Mouse (Mus musculus): ENCODE measurements at regions not wholly inside any gene's neighbourhood (a gene's known extent, or its start where the extent isn't known, plus 50 kb on each side); places are given as distances from the start of the nearest gene placed in this dataset.

GRCm38 (mm10) chr16:47081896-47082295, 583.6 kb upstream of the Nectin3 start:
- Histone ChIP-seq H3K36me3 (no peaks in the 10 kb centered on the region), H3K9me3 (no peaks in the 10 kb centered on the region), H3K4me2 (no peak overlapping the region), H3K4me3 (no peak overlapping the region), H3K9ac (no peak overlapping the region), H3K27me3 (no peaks in the 10 kb centered on the region), H3K27ac (no peak overlapping the region), H3K4me1 (no peaks in the 10 kb centered on the region)
- WGBS = 84% methylated on average over 4 of the region's 4 CpGs
- no peak for ATAC-seq (ENCODE audit: insufficient number of reproducible peaks, low FRiP score, low TSS enrichment, low read depth)

DNA sequence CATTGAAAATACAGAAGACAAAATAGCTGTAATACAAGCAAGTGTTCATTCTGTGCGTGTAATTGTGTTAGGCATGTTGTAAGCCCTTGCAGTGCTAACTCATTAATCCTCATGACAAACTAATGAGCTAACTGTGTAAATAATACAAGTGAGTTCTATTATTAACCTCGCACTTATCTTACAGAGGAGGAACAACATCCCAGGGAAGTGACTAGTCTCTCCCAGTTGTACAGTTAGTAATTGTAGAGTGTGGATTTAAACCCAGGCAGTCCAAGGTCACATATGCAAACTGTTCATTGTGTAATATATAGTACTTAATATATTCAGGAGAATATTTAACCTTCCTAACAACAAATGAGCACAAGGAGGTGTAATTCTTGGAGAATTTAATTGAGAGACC, 582.0 kb upstream of the Nectin3 start:
- Histone ChIP-seq H3K27me3 (no peaks in the 10 kb centered on the region), H3K27ac (no peak overlapping the region), H3K36me3 (no peaks in the 10 kb centered on the region), H3K9me3 (no peaks in the 10 kb centered on the region), H3K4me3 (no peak overlapping the region), H3K4me2 (no peak overlapping the region), H3K4me1 (no peaks in the 10 kb centered on the region), H3K9ac (no peak overlapping the region)
- no peak for ATAC-seq (ENCODE audit: insufficient number of reproducible peaks, low FRiP score, low TSS enrichment, low read depth)
- WGBS = 64% methylated on average over 2 of the region's 2 CpGs

GRCm38 (mm10) chr16:47059293-47059963, 561.1 kb upstream of the Nectin3 start:
- Histone ChIP-seq H3K27ac (no peak overlapping the region), H3K27me3 (no peaks in the 10 kb centered on the region), H3K4me2 (no peak overlapping the region), H3K4me1 (no peaks in the 10 kb centered on the region), H3K9me3 (no peaks in the 10 kb centered on the region), H3K36me3 (no peaks in the 10 kb centered on the region), H3K9ac (no peak overlapping the region), H3K4me3 (no peak overlapping the region)
- no peak for ATAC-seq (ENCODE audit: insufficient number of reproducible peaks, low FRiP score, low TSS enrichment, low read depth)
- WGBS = 77% methylated on average over 8 of the region's 8 CpGs

- no peak overlapping the region for H3K27ac ChIP-seq
- WGBS = 67% methylated on average over 5 of the region's 5 CpGs
- H3K4me2 ChIP-seq = no peak overlapping the region
- no peaks in the 10 kb centered on the region for H3K4me1 ChIP-seq
- H3K9me3 ChIP-seq = no peaks in the 10 kb centered on the region
- H3K27me3 ChIP-seq = no peaks in the 10 kb centered on the region
- H3K36me3 ChIP-seq = no peaks in the 10 kb centered on the region
- no peak for ATAC-seq (ENCODE audit: insufficient number of reproducible peaks, low FRiP score, low TSS enrichment, low read depth)
- H3K4me3 ChIP-seq = no peak overlapping the region
- no peak overlapping the region for H3K9ac ChIP-seq
Observed at GRCm38 (mm10) chr16:47058811-47059210, 560.5 kb upstream of the Nectin3 start.

DNA sequence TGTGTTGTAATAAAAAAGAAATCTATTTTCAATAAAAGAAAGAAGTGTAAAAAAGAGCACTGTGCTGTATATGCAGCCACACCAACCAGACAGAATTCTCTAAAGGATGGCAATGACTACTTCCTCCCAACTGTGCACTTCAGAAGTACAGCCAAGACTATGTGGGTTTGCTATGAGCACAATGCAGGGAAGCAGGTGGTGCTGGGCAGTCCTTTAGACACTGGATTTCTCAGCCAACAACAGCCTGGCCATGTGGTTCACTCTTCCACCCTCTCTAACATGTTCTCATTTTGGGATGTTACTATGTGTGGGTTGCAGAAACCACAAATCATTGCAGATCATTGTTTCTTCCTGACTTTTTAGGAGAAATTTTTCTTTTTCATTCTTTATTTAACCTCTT, 527.6 kb upstream of the Nectin3 start:
- Histone ChIP-seq H3K9ac (no peak overlapping the region), H3K4me3 (no peak overlapping the region), H3K4me2 (no peak overlapping the region), H3K4me1 (no peaks in the 10 kb centered on the region), H3K27me3 (no peaks in the 10 kb centered on the region), H3K9me3 (no peaks in the 10 kb centered on the region), H3K27ac (no peak overlapping the region), H3K36me3 (no peaks in the 10 kb centered on the region)
- no peak for ATAC-seq (ENCODE audit: insufficient number of reproducible peaks, low FRiP score, low TSS enrichment, low read depth)

DNA sequence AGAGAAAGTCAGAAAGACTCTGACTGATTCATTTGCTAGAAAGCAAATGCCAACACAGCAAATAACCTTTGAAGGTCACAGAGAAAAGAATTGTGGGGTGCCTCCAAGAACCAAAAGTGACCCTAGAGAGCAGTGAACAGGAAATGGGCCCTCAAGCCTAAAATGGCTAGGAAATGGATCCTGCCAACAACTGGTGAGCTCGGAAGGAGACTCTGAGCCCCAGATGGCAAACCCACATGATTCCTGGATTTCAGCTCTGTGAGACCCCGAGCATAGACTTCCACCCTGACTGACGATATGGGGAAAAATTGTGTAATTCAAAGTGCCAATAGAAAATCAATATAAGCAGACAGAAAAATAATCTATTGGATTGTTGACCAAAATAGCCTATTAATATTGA, 519.2 kb upstream of the Nectin3 start:
- Histone ChIP-seq H3K9ac (no peak overlapping the region), H3K27ac (no peak overlapping the region), H3K9me3 (no peaks in the 10 kb centered on the region), H3K4me3 (no peak overlapping the region), H3K4me2 (no peak overlapping the region), H3K36me3 (no peaks in the 10 kb centered on the region), H3K27me3 (no peaks in the 10 kb centered on the region), H3K4me1 (no peaks in the 10 kb centered on the region)
- WGBS = 68% methylated on average over 3 of the region's 3 CpGs
- ATAC-seq (ENCODE audit: insufficient number of reproducible peaks, low FRiP score, low TSS enrichment, low read depth) = no peak

DNA sequence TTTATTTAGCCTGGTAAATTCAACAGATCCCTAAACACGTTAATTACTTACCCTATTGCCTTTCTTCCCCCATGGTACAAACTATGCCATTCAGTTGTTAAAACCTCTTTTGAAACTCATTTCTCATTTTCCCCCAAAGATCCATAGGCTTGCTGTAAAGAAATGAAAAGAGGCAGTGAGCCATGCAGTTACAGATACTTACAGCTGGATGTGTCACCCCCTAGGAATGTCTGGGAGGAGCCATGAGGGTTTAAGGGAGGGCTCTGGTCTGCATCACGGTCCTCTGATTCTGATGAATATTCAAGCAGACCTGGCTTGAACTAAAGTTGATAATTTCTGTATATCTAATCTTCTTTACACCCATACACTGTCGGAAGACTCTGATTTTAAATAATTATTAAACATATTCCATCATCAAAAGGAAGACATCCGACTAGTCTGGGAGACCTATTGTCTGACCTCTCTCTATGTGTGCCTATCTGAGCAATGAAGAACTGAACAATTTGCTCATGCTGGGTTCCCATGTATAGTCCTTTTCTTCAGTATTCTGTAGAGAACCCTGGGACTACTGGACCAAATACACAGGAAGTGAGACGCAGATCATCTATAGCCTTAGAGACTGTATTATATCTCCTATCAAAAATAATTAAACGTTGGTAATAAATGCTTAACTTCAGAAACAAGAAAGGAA, 484.7 kb upstream of the Nectin3 start:
- Histone ChIP-seq H3K27ac (no peak overlapping the region), H3K27me3 (no peaks in the 10 kb centered on the region), H3K36me3 (no peaks in the 10 kb centered on the region), H3K4me1 (no peaks in the 10 kb centered on the region), H3K4me3 (no peak overlapping the region), H3K9ac (no peak overlapping the region), H3K9me3 (no peaks in the 10 kb centered on the region), H3K4me2 (no peak overlapping the region)
- whole genome bisulfite sequencing = 77% methylated on average over 6 of the region's 6 CpGs
- no peak for ATAC-seq (ENCODE audit: insufficient number of reproducible peaks, low FRiP score, low TSS enrichment, low read depth)

GRCm38 (mm10) chr16:46982272-46982909, 484.1 kb upstream of the Nectin3 start:
- Histone ChIP-seq H3K9ac (no peak overlapping the region), H3K4me3 (no peak overlapping the region), H3K36me3 (no peaks in the 10 kb centered on the region), H3K9me3 (no peaks in the 10 kb centered on the region), H3K27ac (no peak overlapping the region), H3K4me1 (no peaks in the 10 kb centered on the region), H3K4me2 (no peak overlapping the region), H3K27me3 (no peaks in the 10 kb centered on the region)
- WGBS = 76% methylated on average over 5 of the region's 5 CpGs
- ATAC-seq (ENCODE audit: insufficient number of reproducible peaks, low FRiP score, low TSS enrichment, low read depth) = no peak

GRCm38 (mm10) chr16:46965741-46966140, 467.4 kb upstream of the Nectin3 start:
- no peak for ATAC-seq (ENCODE audit: insufficient number of reproducible peaks, low FRiP score, low TSS enrichment, low read depth)

DNA sequence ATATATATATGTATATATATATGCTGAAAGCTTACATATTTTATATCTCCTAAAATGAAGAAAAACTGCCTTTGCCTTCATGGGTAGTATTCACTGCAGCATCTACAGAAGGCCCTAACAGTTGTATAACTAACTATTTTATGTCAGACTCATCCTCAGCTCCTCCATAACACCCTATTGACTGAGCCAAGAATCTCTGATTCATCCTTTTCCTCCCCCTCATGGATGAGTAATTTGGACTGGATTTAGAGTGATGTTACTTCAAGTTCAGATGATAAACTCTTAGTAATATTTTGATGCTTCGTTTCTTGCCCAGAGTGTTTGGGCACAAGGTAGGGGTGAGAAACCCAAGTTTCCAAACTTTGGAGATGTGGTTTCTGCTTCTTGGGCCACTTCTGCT, 458.7 kb upstream of the Nectin3 start:
- Histone ChIP-seq H3K27ac (no peak overlapping the region), H3K36me3 (no peaks in the 10 kb centered on the region), H3K9me3 (no peaks in the 10 kb centered on the region), H3K4me3 (no peak overlapping the region), H3K9ac (no peak overlapping the region), H3K27me3 (no peaks in the 10 kb centered on the region), H3K4me1 (no peaks in the 10 kb centered on the region), H3K4me2 (no peak overlapping the region)
- no peak for ATAC-seq (ENCODE audit: insufficient number of reproducible peaks, low FRiP score, low TSS enrichment, low read depth)
- WGBS = 85% methylated on average over 1 of the region's 1 CpGs

More at GRCm38 (mm10) chr16:46965741-46966140, 467.4 kb upstream of the Nectin3 start:
- H3K36me3 ChIP-seq = no peaks in the 10 kb centered on the region
- WGBS = 86% methylated on average over 7 of the region's 7 CpGs
- H3K27ac ChIP-seq = no peak overlapping the region
- H3K4me3 ChIP-seq = no peak overlapping the region
- H3K4me2 ChIP-seq = no peak overlapping the region
- no peaks in the 10 kb centered on the region for H3K9me3 ChIP-seq
- no peak overlapping the region for H3K9ac ChIP-seq
- H3K4me1 ChIP-seq = no peaks in the 10 kb centered on the region
- H3K27me3 ChIP-seq = no peaks in the 10 kb centered on the region

DNA sequence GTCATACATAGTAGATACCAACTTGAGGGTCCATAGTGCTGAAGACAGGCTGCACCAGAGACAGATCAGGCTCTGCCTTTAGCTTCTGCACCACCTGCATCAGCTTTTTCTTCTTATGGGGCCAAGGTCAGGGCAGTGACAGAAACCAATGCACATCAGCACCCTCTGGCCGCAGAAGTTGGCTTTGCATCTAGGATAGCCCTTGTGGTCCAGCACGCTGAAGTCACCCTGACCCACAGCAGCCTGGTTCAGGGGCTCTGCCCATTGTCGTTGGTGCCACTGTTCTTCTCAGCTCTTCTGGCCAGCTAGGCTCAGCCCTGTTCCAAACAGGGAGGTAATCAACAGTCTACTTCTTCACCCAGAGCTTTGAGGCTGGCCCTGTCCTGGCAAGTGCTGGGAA, 427.7 kb upstream of the Nectin3 start:
- Histone ChIP-seq H3K36me3 (no peaks in the 10 kb centered on the region), H3K9ac (no peak overlapping the region), H3K4me2 (no peak overlapping the region), H3K27ac (no peak overlapping the region), H3K27me3 (no peaks in the 10 kb centered on the region), H3K4me1 (no peaks in the 10 kb centered on the region), H3K9me3 (no peaks in the 10 kb centered on the region), H3K4me3 (no peak overlapping the region)
- WGBS = 60% methylated on average over 3 of the region's 3 CpGs
- ATAC-seq (ENCODE audit: insufficient number of reproducible peaks, low FRiP score, low TSS enrichment, low read depth) = no peak

GRCm38 (mm10) chr16:46894576-46895203, 396.4 kb upstream of the Nectin3 start:
- ATAC-seq (ENCODE audit: insufficient number of reproducible peaks, low FRiP score, low TSS enrichment, low read depth) = no peak
- Histone ChIP-seq H3K9ac (no peak overlapping the region), H3K27me3 (no peaks in the 10 kb centered on the region), H3K4me3 (no peak overlapping the region), H3K4me2 (no peak overlapping the region), H3K27ac (no peak overlapping the region), H3K4me1 (no peaks in the 10 kb centered on the region), H3K36me3 (no peaks in the 10 kb centered on the region), H3K9me3 (no peaks in the 10 kb centered on the region)
- WGBS = 74% methylated on average over 2 of the region's 2 CpGs

Data from limb, embryonic 15.5 days (tissue).